Mouse (Mus musculus): ENCODE measurements around the gene Os9. TPM values are rescaled to one million over a fixed set of nuclear protein-coding genes. Genes with fewer than 3 reads are reported as not detected.
"Not testable (repeated sequence)": the region's sequence is repeated elsewhere in the genome, so short reads cannot be mapped to it uniquely, and the experiment has no call there.

Gene Os9
- polyA plus RNA-seq, 1 experiment, result 111 TPM

DNA sequence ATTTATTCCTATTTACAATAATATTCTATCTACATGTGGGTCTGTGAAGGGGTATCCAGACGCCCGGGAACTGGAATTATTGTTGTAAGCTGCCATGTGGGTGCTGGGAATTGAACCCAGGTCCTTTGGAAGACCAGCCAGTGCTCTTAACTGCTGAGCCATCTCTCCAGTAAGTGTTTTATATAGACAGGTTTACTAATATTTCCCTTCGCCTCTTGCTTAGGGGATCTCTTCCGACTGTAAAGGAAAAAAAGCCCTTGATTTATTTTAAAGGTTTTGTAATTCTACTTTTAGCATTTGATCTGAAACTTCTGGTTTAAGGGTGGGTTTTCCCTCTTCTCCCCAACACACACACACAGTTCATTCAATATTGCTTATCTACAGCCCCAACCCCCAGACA lies 43.3 kb upstream of the Os9 start:
- WGBS, result 86% methylated on average over 4 of the region's 4 CpGs
- H3K4me1 ChIP-seq (ENCODE audit: control insufficient read depth, insufficient read depth, low read length), result peaks cover 3% of the 10 kb centered on the region; the same call in 1 of the 2 replicates
- TF ChIP-seq CTCF (IDR thresholded peaks at IDR 0.05; ENCODE audit: insufficient read depth, low read length) (no peak), POLR2A (IDR thresholded peaks at IDR 0.05; ENCODE audit: borderline replicate concordance, extremely low read depth, low read depth, low read length) (no peak)
- H3K4me3 ChIP-seq (replicated peaks; ENCODE audit: extremely low read depth, low read depth, low read length), result no peak overlapping the region
- DNase-seq, result no peak

DNA sequence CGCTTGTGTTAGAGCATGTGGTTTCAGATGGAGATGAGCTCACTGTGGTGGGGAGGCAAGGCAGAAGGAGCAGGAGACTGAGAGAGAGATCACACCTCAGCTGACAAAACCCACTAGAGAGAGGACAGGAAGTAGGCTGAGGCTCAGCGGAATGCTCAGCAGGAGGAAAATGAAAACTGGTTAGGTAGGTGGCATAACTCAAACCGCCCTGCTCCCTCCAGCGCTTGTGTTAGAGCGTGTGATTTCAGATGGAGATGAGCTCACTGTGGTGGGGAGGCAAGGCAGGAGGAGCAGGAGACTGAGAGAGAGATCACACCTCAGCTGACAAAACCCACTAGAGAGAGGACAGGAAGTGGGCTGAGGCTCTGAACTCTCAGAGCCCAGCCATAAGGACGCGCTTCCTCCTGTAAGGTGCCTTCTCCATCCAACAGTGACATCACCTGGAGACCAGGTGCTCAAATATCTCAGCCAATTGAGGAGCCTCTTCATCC lies 41.9 kb upstream of the Os9 start:
- not testable (repeated sequence) for DNase-seq; H3K4me3 ChIP-seq (replicated peaks; ENCODE audit: extremely low read depth, low read depth, low read length); H3K4me1 ChIP-seq (ENCODE audit: control insufficient read depth, insufficient read depth, low read length)
- 38% methylated on average over 7 of the region's 7 CpGs for WGBS

DNA sequence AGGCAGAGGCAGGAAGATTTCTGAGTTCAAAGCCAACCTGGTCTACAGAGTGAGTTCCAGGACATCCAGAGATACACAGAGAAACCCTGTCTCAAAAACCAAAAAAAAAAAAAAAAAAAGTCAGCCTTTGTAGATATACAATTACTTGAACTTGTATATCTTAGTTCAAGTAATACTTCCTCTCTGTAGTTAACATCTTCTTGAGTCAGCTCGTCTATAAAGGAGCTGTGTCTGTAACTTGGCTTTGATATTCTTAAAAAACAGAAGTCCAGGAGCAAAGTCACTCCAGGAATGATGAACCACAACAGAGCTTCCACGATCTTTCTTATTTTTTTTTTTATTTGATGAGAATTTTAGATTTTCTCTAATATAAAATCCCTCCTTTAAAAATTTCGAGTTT lies 39.8 kb upstream of the Os9 start:
- Histone ChIP-seq H3K4me3 (replicated peaks; ENCODE audit: extremely low read depth, low read depth, low read length) (no peak overlapping the region), H3K4me1 (ENCODE audit: control insufficient read depth, insufficient read depth, low read length) (peaks cover 3% of the 10 kb centered on the region; the same call in 1 of the 2 replicates)
- DNase-seq, result no peak
- WGBS, result 61% methylated on average over 3 of the region's 3 CpGs
- no peak for TF ChIP-seq CTCF (IDR thresholded peaks at IDR 0.05; ENCODE audit: insufficient read depth, low read length)
- no peak for TF ChIP-seq POLR2A (IDR thresholded peaks at IDR 0.05; ENCODE audit: borderline replicate concordance, extremely low read depth, low read depth, low read length)

DNA sequence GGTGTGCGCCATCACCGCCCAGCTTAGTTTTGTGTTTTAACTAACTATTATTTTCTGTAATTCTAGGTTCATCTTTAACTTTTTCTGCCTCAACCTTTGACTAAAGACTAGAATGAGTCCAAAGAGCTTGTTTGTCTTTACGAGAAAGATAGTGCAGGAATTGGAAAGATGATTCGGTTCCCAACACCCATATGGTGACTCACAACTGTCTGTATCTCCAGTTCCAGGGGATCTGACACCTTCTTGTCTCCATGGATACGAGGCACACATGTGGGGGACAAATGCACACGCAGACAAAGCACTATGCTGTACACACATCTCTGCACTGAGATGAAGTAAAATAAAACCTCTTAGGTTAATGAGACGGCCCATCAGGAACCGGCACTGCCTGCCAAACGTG lies 39.1 kb upstream of the Os9 start:
- TF ChIP-seq CTCF (IDR thresholded peaks at IDR 0.05; ENCODE audit: insufficient read depth, low read length) (no peak), POLR2A (IDR thresholded peaks at IDR 0.05; ENCODE audit: borderline replicate concordance, extremely low read depth, low read depth, low read length) (no peak)
- H3K4me3 ChIP-seq (replicated peaks; ENCODE audit: extremely low read depth, low read depth, low read length), result no peak overlapping the region
- no peak for DNase-seq
- 78% methylated on average over 9 of the region's 9 CpGs for WGBS
- peaks cover 3% of the 10 kb centered on the region; the same call in 1 of the 2 replicates for H3K4me1 ChIP-seq (ENCODE audit: control insufficient read depth, insufficient read depth, low read length)

- Histone ChIP-seq H3K4me1 (ENCODE audit: control insufficient read depth, insufficient read depth, low read length) (no peaks in the 10 kb centered on the region), H3K4me3 (replicated peaks; ENCODE audit: extremely low read depth, low read depth, low read length) (no peak overlapping the region)
- no peak for DNase-seq
- 57% methylated on average over 3 of the region's 3 CpGs for WGBS
- TF ChIP-seq POLR2A (IDR thresholded peaks at IDR 0.05; ENCODE audit: borderline replicate concordance, extremely low read depth, low read depth, low read length) (no peak), CTCF (IDR thresholded peaks at IDR 0.05; ENCODE audit: insufficient read depth, low read length) (no peak)
Observed at GRCm38 (mm10) chr10:127158471-127158870, 37.5 kb upstream of the Os9 start.

DNA sequence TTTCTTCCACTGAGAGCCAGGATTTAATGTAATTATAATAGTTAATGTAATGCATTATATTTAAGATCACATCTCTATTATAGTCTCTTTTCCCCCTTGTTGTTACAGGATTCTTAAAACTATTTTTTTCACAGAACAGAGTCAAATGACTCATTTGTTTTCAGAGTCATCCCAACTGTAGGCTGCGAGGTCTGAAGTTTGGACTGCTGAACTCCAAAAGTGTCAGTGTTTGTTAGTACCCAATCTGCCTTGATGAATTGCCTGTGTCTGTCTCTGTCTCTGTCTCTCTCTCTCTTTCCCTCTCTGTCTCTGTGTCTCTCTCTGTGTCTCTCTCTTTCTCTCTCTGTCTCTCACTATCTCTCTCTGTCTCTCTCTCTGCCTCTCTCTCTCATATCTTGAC lies 35.6 kb upstream of the Os9 start:
- TF ChIP-seq CTCF (IDR thresholded peaks at IDR 0.05; ENCODE audit: insufficient read depth, low read length) (no peak), POLR2A (IDR thresholded peaks at IDR 0.05; ENCODE audit: borderline replicate concordance, extremely low read depth, low read depth, low read length) (no peak)
- H3K4me3 ChIP-seq (replicated peaks; ENCODE audit: extremely low read depth, low read depth, low read length), result no peak overlapping the region
- H3K4me1 ChIP-seq (ENCODE audit: control insufficient read depth, insufficient read depth, low read length), result no peaks in the 10 kb centered on the region
- DNase-seq, result no peak
- WGBS, result 56% methylated on average over 1 of the region's 1 CpGs

GRCm38 (mm10) chr10:127156089-127156488 lies 35.2 kb upstream of the Os9 start:
- Histone ChIP-seq H3K4me3 (replicated peaks; ENCODE audit: extremely low read depth, low read depth, low read length) (no peak overlapping the region), H3K4me1 (ENCODE audit: control insufficient read depth, insufficient read depth, low read length) (no peaks in the 10 kb centered on the region)
- no peak for TF ChIP-seq POLR2A (IDR thresholded peaks at IDR 0.05; ENCODE audit: borderline replicate concordance, extremely low read depth, low read depth, low read length)
- no peak for TF ChIP-seq CTCF (IDR thresholded peaks at IDR 0.05; ENCODE audit: insufficient read depth, low read length)
- 62% methylated on average over 1 of the region's 1 CpGs for WGBS
- no peak for DNase-seq

DNA sequence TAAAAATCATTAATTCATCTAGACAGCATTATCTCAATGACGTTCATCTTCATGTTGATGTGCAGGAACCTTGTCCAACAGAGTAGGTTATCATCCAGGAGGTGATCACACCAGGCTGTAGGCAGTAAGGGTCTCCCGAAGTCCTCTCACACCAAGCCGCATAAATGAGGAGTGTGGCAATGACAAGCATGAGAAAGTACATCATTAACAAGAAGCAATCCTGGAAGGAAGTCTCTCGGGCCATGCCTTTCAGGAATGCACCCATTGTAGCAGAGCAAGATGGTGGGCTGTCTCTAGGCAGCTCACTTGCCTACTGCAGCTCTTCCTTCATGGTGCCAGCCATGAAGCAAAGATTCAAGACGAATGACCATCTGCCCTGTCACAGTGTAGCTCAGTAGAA lies 33.7 kb upstream of the Os9 start:
- 87% methylated on average over 5 of the region's 5 CpGs for WGBS
- Histone ChIP-seq H3K4me1 (ENCODE audit: control insufficient read depth, insufficient read depth, low read length) (no peaks in the 10 kb centered on the region), H3K4me3 (replicated peaks; ENCODE audit: extremely low read depth, low read depth, low read length) (no peak overlapping the region)
- TF ChIP-seq POLR2A (IDR thresholded peaks at IDR 0.05; ENCODE audit: borderline replicate concordance, extremely low read depth, low read depth, low read length) (no peak), CTCF (IDR thresholded peaks at IDR 0.05; ENCODE audit: insufficient read depth, low read length) (no peak)
- no peak for DNase-seq

GRCm38 (mm10) chr10:127154241-127154640 lies 33.3 kb upstream of the Os9 start:
- DNase-seq, result no peak

GRCm38 (mm10) chr10:127153323-127153722 lies 32.4 kb upstream of the Os9 start:
- H3K4me1 ChIP-seq (ENCODE audit: control insufficient read depth, insufficient read depth, low read length), result no peaks in the 10 kb centered on the region
- TF ChIP-seq CTCF (IDR thresholded peaks at IDR 0.05; ENCODE audit: insufficient read depth, low read length) (no peak), POLR2A (IDR thresholded peaks at IDR 0.05; ENCODE audit: borderline replicate concordance, extremely low read depth, low read depth, low read length) (no peak)
- no peak overlapping the region for H3K4me3 ChIP-seq (replicated peaks; ENCODE audit: extremely low read depth, low read depth, low read length)
- no peak for DNase-seq
- WGBS, result 89% methylated on average over 7 of the region's 7 CpGs

More at GRCm38 (mm10) chr10:127154241-127154640, 33.3 kb upstream of the Os9 start:
- TF ChIP-seq CTCF (IDR thresholded peaks at IDR 0.05; ENCODE audit: insufficient read depth, low read length), result no peak
- TF ChIP-seq POLR2A (IDR thresholded peaks at IDR 0.05; ENCODE audit: borderline replicate concordance, extremely low read depth, low read depth, low read length), result no peak
- no peak overlapping the region for H3K4me3 ChIP-seq (replicated peaks; ENCODE audit: extremely low read depth, low read depth, low read length)
- 90% methylated on average over 2 of the region's 2 CpGs for WGBS
- H3K4me1 ChIP-seq (ENCODE audit: control insufficient read depth, insufficient read depth, low read length), result no peaks in the 10 kb centered on the region

- DNase-seq; H3K4me3 ChIP-seq (replicated peaks; ENCODE audit: extremely low read depth, low read depth, low read length); H3K4me1 ChIP-seq (ENCODE audit: control insufficient read depth, insufficient read depth, low read length): not testable (repeated sequence)
- 82% methylated on average over 10 of the region's 10 CpGs for WGBS
Observed at GRCm38 (mm10) chr10:127152556-127152955, 31.6 kb upstream of the Os9 start.

GRCm38 (mm10) chr10:127151233-127151632 lies 30.3 kb upstream of the Os9 start:
- H3K4me3 ChIP-seq (replicated peaks; ENCODE audit: extremely low read depth, low read depth, low read length); DNase-seq; H3K4me1 ChIP-seq (ENCODE audit: control insufficient read depth, insufficient read depth, low read length): not testable (repeated sequence)
- 73% methylated on average over 3 of the region's 3 CpGs for WGBS

Data from lung, adult 2 months (tissue).